Mouse (Mus musculus) monocyte, adult 5-6 weeks (primary cell): Measurements from ENCODE around the gene Mcl1. TPM values are rescaled to one million over a fixed set of nuclear protein-coding genes. Genes with fewer than 3 reads are reported as not detected.
"Not testable (repeated sequence)": the region's sequence is repeated elsewhere in the genome, so short reads cannot be mapped to it uniquely, and the experiment has no call there.

Experiments used
- ATAC-seq: fragments of 153-309, 156-312 bp; replicated peaks from 2 replicates; pipeline ENCODE4 v1.8.0; 2017; ENCODE audit warnings: mild to moderate bottlenecking; ENCODE audit not compliant: low TSS enrichment, insufficient number of reproducible peaks, severe bottlenecking, poor library complexity, low FRiP score
- total RNA-seq: library from RNA; stranded (forward); fragments of 200-1000, 200-491, 200-594 nt; gene quantifications from 3 replicates; pipeline ENCODE4 v1.2.3, GENCODE M21; 2017

The Mcl1 gene
- total RNA-seq: 678 to 973 TPM (median 884 TPM) in 3 replicates

GRCm38 (mm10) chr3:95658236-95658867, at the start of gene Mcl1:
Gene Mcl1 (plus strand): TSS chr3:95658788.
- ATAC-seq: peak; percentile 64

DNA sequence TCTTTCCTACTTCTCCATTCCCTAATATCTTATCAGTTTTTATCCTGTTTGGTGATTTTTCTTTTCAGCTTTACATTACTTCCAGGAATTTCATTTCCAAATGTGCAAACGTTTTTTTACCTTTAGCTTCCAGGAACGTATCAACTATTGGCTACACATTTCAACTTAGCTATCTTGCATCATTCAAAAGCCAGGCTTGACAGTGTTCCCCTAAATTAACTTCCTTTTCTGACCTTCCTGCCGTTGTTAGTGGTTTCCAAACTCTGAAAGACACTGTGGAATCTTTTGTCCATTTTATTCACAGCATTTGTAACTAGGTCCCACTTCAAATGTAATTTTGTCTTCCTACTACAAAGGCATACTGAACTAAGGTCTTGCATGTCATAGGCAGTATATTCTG, 49.4 kb upstream of the Mcl1 start:
- no peak; the same call in 1 of the 2 replicates for ATAC-seq

- no peak for ATAC-seq
Measured at GRCm38 (mm10) chr3:95613996-95614395, 44.6 kb upstream of the Mcl1 start.

- no peak for ATAC-seq
Measured at GRCm38 (mm10) chr3:95618511-95618910, 40.1 kb upstream of the Mcl1 start.

GRCm38 (mm10) chr3:95621241-95621640, 37.3 kb upstream of the Mcl1 start:
- no peak for ATAC-seq

DNA sequence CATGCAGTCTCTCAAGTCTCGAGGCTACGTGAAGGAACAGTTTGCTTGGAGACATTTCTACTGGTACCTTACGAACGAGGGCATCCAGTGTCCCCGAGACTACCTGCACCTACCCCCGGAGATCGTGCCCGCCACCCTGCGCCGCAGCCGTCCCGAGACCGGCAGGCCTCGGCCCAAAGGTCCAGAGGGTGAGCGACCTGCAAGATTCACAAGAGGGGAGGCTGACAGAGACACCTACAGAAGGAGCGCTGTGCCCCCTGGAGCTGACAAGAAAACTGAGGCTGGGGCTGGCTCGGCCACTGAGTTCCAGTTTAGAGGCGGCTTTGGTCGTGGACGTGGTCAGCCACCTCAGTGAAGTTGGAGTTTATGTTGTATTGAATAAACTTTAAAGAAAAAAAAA, 36.2 kb upstream of the Mcl1 start:
- not testable (repeated sequence) for ATAC-seq

DNA sequence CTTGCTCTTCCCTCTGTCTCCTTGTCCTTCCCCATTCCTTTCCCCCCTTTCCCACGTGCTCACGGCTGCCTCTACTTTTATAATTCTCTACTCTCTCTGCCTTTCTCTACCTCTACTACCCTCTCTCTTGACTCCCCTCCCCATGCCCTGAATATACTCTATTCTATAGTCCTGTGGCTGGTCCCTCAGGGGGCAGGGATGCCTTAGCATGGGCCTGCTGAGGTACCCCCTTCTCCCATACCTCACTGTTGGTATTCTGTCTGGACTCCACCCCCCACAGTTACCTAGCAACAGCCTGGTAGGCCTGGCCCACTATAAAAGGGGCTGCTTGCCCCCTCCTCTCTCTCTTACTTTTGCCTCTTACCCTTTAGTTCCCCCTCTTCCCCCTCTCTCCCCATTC, 35.0 kb upstream of the Mcl1 start:
- no peak for ATAC-seq

- ATAC-seq: not testable (repeated sequence)
Measured at GRCm38 (mm10) chr3:95623991-95624515, 34.5 kb upstream of the Mcl1 start.

GRCm38 (mm10) chr3:95624628-95625503, 33.7 kb upstream of the Mcl1 start, which contains the start of gene Ensa:
Gene Ensa (plus strand): TSS chr3:95624993.
- ATAC-seq: peak; percentile 97

DNA sequence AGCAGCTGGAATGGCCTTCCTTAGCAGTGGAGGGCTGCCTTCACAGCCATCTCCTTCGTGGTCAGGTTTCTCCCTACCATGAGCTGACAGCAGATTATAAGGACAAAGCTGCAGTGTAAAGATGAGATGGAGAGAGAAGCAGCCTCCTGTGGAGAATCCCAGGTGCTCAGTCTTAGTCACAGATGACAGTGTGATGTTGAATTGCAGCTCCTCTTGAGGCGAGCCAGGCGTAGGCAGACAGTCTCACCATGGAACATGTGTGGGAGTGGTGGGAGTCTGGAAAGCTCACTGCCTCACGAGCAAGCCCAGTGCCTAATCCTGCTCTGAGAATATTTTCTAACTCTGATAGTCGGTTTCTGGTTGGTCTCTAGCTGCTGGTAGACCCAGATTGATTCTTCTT, 30.8 kb upstream of the Mcl1 start:
- no peak for ATAC-seq

DNA sequence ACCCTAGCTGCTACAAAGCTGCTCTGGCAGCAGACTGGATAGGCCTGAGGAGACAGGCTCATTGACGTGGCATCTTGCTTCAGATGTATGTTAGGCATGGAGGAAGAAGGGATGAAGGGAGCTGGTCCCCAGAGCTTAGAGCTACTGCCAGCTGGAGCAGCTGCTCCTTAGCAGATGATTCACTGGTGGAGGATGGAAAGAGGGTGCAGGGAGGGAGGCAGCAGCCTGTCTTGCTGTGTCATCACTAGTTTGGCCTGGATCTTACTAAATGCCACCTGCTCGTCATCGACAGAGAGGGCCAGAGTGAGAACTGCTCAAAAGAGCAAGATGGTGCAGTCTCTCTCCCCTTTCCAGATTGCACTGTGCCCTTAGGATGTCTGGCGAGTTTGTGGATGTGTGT, 28.8 kb upstream of the Mcl1 start:
- no peak for ATAC-seq

GRCm38 (mm10) chr3:95630856-95631255, 27.7 kb upstream of the Mcl1 start:
- ATAC-seq: peak; percentile 44; the same call in 1 of the 2 replicates

- no peak for ATAC-seq
Measured at GRCm38 (mm10) chr3:95631304-95631703, 27.3 kb upstream of the Mcl1 start.

- peak; percentile 47 for ATAC-seq
Measured at GRCm38 (mm10) chr3:95632648-95633588, 25.7 kb upstream of the Mcl1 start.

DNA sequence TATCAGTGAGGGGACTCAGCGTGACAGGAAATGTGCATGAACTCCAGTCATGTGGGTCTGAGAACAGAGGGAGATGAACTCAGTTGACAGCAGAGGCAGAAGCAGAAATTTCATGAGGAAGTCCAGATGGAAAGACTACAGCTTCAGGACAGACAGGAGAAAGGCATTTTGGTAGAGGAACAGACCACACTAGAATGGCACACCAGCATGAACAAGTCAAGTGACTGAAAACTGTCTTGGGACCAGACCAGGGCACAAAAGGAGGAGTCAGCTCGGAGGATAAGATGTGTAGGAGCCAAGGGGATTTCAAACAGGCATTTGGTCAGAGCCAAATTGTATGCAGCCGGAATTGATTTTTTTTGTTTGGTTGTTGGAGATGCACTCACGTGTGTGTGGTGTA, 23.0 kb upstream of the Mcl1 start:
- no peak for ATAC-seq

DNA sequence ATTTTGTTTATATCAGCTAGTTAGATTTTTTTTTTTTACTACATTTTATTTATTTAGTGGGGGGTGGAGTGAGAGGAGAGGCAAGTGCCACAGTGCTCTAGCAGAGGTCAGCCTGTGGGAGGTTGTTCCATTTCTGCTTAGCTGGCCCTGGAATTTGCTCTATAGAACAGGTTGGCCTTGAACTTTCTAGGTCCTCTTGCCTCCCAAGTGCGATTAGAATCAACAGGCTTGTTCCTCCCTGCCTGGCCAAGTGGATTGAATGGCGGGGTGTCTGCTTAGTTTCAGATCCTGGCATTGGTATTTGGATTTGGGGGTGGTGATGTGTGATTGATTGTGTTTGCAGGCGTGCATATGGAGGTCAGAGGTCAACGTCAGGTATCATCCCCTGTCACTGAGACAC, 22.5 kb upstream of the Mcl1 start:
- no peak for ATAC-seq

GRCm38 (mm10) chr3:95639694-95640093, 18.9 kb upstream of the Mcl1 start:
- no peak for ATAC-seq

DNA sequence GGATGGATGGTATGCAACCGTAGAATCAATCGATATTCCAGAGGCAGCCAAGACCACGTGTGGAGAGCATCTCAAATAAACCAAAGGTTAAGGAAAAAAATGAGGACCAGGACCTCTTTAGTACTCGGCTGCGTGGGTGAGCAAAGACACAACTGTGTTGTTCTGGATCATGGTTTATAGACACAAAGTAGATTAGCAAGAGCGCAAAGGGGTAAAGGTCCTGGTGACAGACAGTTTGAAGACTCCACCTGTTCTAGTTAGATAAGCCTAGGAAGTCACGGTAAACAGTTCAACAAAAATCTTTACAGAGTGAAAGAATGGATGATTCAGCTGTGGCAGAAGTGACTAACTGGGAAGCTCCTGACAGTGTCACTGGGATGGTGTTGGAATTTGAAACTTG, 15.5 kb upstream of the Mcl1 start:
- no peak for ATAC-seq
